Mouse (Mus musculus) kidney, postnatal 0 days (tissue): ENCODE measurements around the gene Stk32b. TPM values are rescaled to one million over a fixed set of nuclear protein-coding genes. Genes with fewer than 3 reads are reported as not detected.
A peak's percentile ranks its signal among the peaks of the same experiment; 100 is the strongest.

Experiments used
- ATAC-seq: fragments of 200-750 bp; cut with Nextera tagmentation; replicated peaks from 2 replicates; pipeline ENCODE4 v1.8.0; 2017; ENCODE audit warnings: low read depth, moderate number of reproducible peaks, moderate TSS enrichment, moderate library complexity; ENCODE audit not compliant: low FRiP score
- DNase-seq: peaks from one replicate; pipeline ENCODE4 v3.0.0-alpha.2; 2016; ENCODE audit warnings: low spot score
- H3K27ac ChIP-seq: fragments of 300-500 bp; sonication (generic); 2 replicates; pipeline ENCODE4 v1.5.1; 2014; ENCODE audit warnings: mild to moderate bottlenecking
- H3K27me3 ChIP-seq: fragments of 300-500 bp; sonication (generic); 2 replicates; pipeline ENCODE4 v1.6.1; 2014; ENCODE audit warnings: low read length, mixed read lengths; ENCODE audit not compliant: insufficient read depth
- H3K36me3 ChIP-seq: fragments of 300-500 bp; sonication (generic); 2 replicates; pipeline ENCODE4 v1.6.1; 2014; ENCODE audit warnings: low read length, mixed read lengths; ENCODE audit not compliant: insufficient read depth
- H3K4me1 ChIP-seq: fragments of 300-500 bp; sonication (generic); replicated peaks from 2 replicates; pipeline ENCODE4 v1.6.1; 2014; ENCODE audit warnings: antibody characterized with exemption, low read length, mixed read lengths; ENCODE audit not compliant: insufficient read depth
- H3K4me2 ChIP-seq: fragments of 300-500 bp; sonication (generic); 2 replicates; pipeline ENCODE4 v1.6.1; 2014; ENCODE audit warnings: mild to moderate bottlenecking, low read length, moderate library complexity, mixed read lengths
- H3K4me3 ChIP-seq: fragments of 300-500 bp; sonication (generic); replicated peaks from 2 replicates; pipeline ENCODE4 v1.5.1; 2014; ENCODE audit warnings: low read depth, low read length
- H3K9ac ChIP-seq: fragments of 300-500 bp; sonication (generic); 2 replicates; pipeline ENCODE4 v1.6.1; 2014; ENCODE audit warnings: low read depth, low read length
- H3K9me3 ChIP-seq: fragments of 300-500 bp; sonication (generic); replicated peaks from 2 replicates; pipeline ENCODE4 v1.6.1; 2016; ENCODE audit warnings: low read length, inconsistent platforms, mixed read lengths
- CTCF ChIP-seq: IDR thresholded peaks from 2 replicates; pipeline ENCODE4 v1.5.1; 2016; ENCODE audit warnings: antibody characterized with exemption, low read depth, mild to moderate bottlenecking, moderate library complexity
- WGBS: fragments of 180-500 bp; shearing (Covaris S2); extraction: QIAGEN DNeasy Blood & Tissue Kit; methylation state at CpG from one replicate; pipeline ENCODE4 v1.1.7; 2014; 5-methylcytosine and 5-hydroxymethylcytosine counted together
- polyA plus RNA-seq: library from polyadenylated mRNA; unstranded; fragments of >200 nt; fragmentation: Nextera tagmentation; extraction: Ambion mirVana; gene quantifications from 2 replicates; pipeline ENCODE4 v1.2.1, GENCODE M21; 2015

The Stk32b gene
- polyA plus RNA-seq: 5.5 and 6.1 TPM in 2 replicates

DNA sequence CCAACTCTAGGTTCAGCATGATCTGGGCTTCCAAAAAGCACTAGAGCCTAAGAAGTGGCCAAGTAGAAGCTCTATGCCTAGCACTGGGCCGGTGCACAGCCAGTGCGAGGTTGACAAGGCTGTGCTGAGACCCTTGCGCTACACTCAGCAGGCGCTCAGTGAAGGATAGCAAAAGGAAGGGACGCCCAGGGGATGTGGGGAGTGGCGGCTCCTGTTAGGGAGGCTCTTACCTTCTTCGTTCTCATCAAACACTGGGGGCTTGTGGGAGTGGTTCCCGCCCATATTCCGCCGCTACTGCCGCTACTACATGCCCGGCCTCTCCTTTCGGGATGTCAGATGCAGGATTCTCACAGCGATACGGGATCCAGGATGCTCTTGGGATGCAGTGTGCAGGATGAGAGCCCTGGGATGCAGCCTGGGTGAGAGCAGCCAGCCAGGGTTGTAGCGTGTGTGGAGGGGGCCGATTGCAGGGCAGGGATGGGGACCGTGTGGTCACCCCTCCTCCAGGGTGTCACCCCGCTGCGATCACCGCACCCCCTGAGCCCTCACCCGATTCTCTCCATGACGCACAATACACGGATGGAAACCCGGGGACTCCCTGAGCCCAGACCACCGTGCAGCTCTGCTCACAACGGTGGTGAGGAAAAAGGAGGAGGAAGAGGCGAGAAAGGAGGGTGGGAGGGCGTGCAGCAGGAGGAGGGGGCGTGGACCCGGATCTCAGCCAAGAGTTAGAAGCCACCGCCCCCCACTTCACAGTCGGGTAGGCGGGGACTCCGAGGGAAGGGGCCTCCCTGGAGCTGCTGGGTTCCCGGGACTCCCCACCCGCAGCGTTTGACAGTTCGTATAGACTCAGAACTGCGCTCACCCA lies at the start of gene Stk32b:
Gene Stk32b, minus strand, starts transcription at position 667 of the 868 bp plus-strand sequence.
- no peaks in the 10 kb centered on the region for H3K27me3 ChIP-seq
- peak within 1 kb of the TSS; percentile 72 for H3K4me2 ChIP-seq
- H3K27ac ChIP-seq: no peak within 1 kb of the TSS
- DNase-seq (peak; percentile 40), ATAC-seq (peak; percentile 55; the same call in 1 of the 2 replicates)
- TF ChIP-seq CTCF: no peak
- H3K9me3 ChIP-seq: no peaks in the 10 kb centered on the region
- H3K4me1 ChIP-seq: no peaks in the 10 kb centered on the region
- H3K4me3 ChIP-seq: peak within 1 kb of the TSS; percentile 35
- 1% methylated on average over 40 of the region's 40 CpGs for WGBS
- no peaks in the 10 kb centered on the region for H3K36me3 ChIP-seq
- peak within 1 kb of the TSS; percentile 42; the same call in 1 of the 2 replicates for H3K9ac ChIP-seq

DNA sequence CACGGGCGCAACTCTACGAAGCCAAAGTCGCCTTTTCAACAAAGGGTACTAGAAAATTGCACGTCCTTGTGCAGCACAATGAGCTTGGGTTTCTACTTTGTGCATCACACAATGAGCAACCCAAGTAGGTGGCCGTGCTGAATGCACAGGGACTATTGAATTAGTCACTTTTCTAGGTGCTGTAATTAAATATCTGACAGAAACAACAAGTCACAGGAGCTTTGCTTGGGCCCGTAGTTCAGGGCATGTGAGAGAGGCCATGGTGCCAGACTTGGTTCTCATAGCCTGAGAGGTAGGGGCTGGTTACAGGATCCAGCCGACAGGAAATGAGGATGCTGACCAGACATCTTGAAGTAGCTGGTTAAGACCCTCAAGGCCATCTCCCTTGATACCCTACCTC lies 48.9 kb upstream of the Stk32b start:
- no peak overlapping the region for H3K27ac ChIP-seq
- TF ChIP-seq CTCF: no peak
- no peak overlapping the region for H3K4me2 ChIP-seq
- DNase-seq: no peak
- H3K9me3 ChIP-seq: no peaks in the 10 kb centered on the region
- H3K4me3 ChIP-seq: no peak overlapping the region
- H3K36me3 ChIP-seq: no peaks in the 10 kb centered on the region
- H3K4me1 ChIP-seq: no peaks in the 10 kb centered on the region
- ATAC-seq: no peak
- H3K9ac ChIP-seq: no peak overlapping the region
- WGBS: 30% methylated on average over 8 of the region's 8 CpGs
- no peaks in the 10 kb centered on the region for H3K27me3 ChIP-seq

DNA sequence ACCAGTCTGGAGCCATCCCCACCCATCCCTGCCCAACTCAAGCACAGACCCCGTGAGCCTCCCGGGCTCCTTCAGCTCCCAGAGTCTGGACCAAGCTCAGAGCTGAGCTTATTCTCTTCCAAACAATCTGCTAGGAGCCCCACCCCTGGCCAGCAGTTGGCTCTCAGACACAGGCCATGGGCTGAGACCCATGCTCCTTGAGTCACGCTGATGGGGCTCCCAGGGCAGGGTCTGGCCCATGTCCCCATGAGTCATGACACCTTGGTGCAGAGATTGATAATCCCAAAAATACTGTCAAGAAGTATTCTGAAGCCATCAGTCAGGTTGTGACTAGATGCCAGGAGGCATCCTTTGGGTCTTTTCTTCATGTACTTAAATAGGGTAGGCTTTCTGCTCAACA lies 45.1 kb upstream of the Stk32b start:
- no peak for ATAC-seq
- no peaks in the 10 kb centered on the region for H3K4me1 ChIP-seq
- no peak overlapping the region for H3K4me2 ChIP-seq
- H3K27ac ChIP-seq: no peak overlapping the region
- 92% methylated on average over 3 of the region's 3 CpGs for WGBS
- no peaks in the 10 kb centered on the region for H3K9me3 ChIP-seq
- DNase-seq: no peak
- no peak overlapping the region for H3K9ac ChIP-seq
- TF ChIP-seq CTCF: no peak
- no peak overlapping the region for H3K4me3 ChIP-seq
- no peaks in the 10 kb centered on the region for H3K36me3 ChIP-seq
- no peaks in the 10 kb centered on the region for H3K27me3 ChIP-seq

DNA sequence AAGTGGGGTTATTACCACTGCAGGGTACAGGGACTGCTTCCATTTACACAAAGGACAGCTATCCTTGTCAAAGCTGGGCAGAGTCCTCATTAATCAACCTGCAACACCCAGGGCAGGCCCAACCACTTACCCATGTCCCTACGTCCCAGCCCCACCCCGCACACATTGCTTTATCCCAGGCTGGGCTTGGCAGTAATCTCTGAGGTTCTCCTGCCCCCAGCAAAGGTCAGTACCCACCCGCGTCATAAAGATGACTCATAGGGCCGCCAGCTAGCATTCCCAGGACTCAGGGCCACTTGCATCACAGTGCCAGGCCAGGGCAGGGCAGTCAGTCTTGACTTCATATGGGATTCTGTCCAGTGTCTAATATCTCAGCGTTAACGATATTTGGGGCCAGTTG lies 36.4 kb upstream of the Stk32b start:
- ATAC-seq (no peak), DNase-seq (no peak)
- no peak overlapping the region for H3K27ac ChIP-seq
- no peaks in the 10 kb centered on the region for H3K36me3 ChIP-seq
- H3K27me3 ChIP-seq: no peaks in the 10 kb centered on the region
- H3K4me2 ChIP-seq: no peak overlapping the region
- 61% methylated on average over 7 of the region's 7 CpGs for WGBS
- no peaks in the 10 kb centered on the region for H3K9me3 ChIP-seq
- TF ChIP-seq CTCF: no peak
- no peak overlapping the region for H3K4me3 ChIP-seq
- H3K9ac ChIP-seq: no peak overlapping the region
- no peaks in the 10 kb centered on the region for H3K4me1 ChIP-seq

DNA sequence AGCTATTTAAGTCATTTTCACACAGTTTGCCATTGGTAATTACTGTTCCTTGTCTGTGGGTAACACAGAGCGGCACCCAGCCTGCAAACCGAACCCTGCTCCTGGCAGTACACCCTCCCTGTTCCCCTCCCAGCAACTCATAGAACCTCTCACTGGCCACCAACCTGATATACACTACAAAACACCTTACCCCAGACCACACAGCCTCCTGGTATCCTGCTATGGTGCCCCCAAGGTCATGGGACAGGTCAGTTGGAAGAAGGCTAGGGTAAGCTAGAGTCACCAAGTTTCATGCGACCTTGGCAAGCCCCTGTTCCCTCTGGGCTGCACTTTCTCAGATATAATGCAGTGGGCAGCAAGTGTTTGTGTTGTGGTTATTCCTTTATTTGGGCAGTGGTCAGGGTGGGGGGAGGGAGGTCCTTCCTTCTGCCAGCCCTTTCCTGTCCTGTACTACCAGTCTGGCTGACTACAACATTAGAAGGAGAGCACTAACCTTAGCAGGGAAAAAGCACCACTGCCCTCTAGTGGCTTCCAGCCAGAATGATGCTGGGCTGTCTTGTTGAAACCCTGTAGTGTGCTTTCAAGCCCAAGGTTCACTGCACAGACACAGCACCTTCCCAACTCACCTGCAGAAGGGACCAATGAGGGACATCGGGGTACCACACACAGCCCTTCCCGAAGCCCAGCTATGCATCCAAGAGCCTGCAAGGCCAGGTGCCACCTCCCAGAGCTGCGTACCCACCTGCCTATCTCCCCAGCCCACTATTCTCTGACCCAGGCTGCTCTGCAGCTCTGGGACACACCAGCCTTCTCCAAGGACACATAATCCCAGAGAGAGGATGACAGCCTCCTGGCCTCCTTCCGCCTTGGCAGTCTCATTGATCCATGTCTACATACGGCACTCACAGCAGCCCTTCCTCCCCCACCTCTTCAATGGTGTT lies 35.3 kb upstream of the Stk32b start:
- Histone ChIP-seq H3K9ac (no peak overlapping the region), H3K9me3 (no peaks in the 10 kb centered on the region), H3K36me3 (no peaks in the 10 kb centered on the region), H3K4me2 (no peak overlapping the region), H3K4me3 (no peak overlapping the region), H3K4me1 (no peaks in the 10 kb centered on the region), H3K27me3 (no peaks in the 10 kb centered on the region), H3K27ac (no peak overlapping the region)
- TF ChIP-seq CTCF: peak; percentile 87
- peak; percentile 75 for DNase-seq
- peak; percentile 74; the same call in 1 of the 2 replicates for ATAC-seq
- WGBS: 48% methylated on average over 8 of the region's 8 CpGs
